Comparison of ENCODE assay signal across 7 mouse cellular contexts in genomic region chr4:129771314-129771671, GRCm38 (mm10). TPM values are rescaled to one million over a fixed set of nuclear protein-coding genes. Genes with fewer than 3 reads are reported as not detected.
DNase-seq lines count a peak whose midpoint lies in the region; ATAC-seq and TF ChIP-seq lines count a peak whose summit lies in the region.

No protein-coding gene starts in this region.

- H3K4me2 ChIP-seq in lung, embryonic 16.5 days (ENCODE audit: low read depth, low read length) = peak overlapping the region; percentile 36
- H3K4me2 ChIP-seq in forebrain, postnatal 0 days (ENCODE audit: low read depth) = peak overlapping the region; percentile 28
- H3K4me2 ChIP-seq in liver, embryonic 12.5 days = peak overlapping the region; percentile 40; the same call in 1 of the 2 replicates

- no peak; the same call in 1 of the 2 replicates for ATAC-seq in lung, embryonic 16.5 days (ENCODE audit: low read depth)
- no peak; the same call in 1 of the 2 replicates for ATAC-seq in forebrain, postnatal 0 days
- ATAC-seq in liver, embryonic 12.5 days = no peak

- H3K27ac ChIP-seq in lung, embryonic 16.5 days (ENCODE audit: low read length) = no peak overlapping the region; the same call in 1 of the 2 replicates
- no peak overlapping the region for H3K27ac ChIP-seq in forebrain, postnatal 0 days (ENCODE audit: low read depth, low read length)
- H3K27ac ChIP-seq in liver, embryonic 12.5 days = no peak overlapping the region

- no peaks in the 10 kb centered on the region for H3K36me3 ChIP-seq in lung, embryonic 16.5 days (ENCODE audit: control insufficient read depth, insufficient read depth, low read length)
- H3K36me3 ChIP-seq in forebrain, postnatal 0 days (ENCODE audit: insufficient read depth) = no peaks in the 10 kb centered on the region
- no peaks in the 10 kb centered on the region for H3K36me3 ChIP-seq in liver, embryonic 12.5 days
- no peaks in the 10 kb centered on the region for H3K36me3 ChIP-seq in splenic B cell, adult 2 months (ENCODE audit: control insufficient read depth, insufficient read depth, low read length, poor library complexity, severe bottlenecking)

- peaks cover 6% of the 10 kb centered on the region for H3K4me1 ChIP-seq in lung, embryonic 16.5 days (replicated peaks; ENCODE audit: control insufficient read depth, insufficient read depth, low read length)
- H3K4me1 ChIP-seq in forebrain, postnatal 0 days (ENCODE audit: insufficient read depth) = 0 out of 2 replicates have a peak, but pooled peaks cover 9% of the 10 kb centered on the region
- H3K4me1 ChIP-seq in liver, embryonic 12.5 days = peaks cover 12% of the 10 kb centered on the region

- H3K9ac ChIP-seq in lung, embryonic 16.5 days (ENCODE audit: low read length) = peak overlapping the region; percentile 28
- H3K9ac ChIP-seq in forebrain, postnatal 0 days = peak overlapping the region; percentile 22; the same call in 1 of the 2 replicates
- H3K9ac ChIP-seq in liver, embryonic 12.5 days = no peak overlapping the region

- no peak for DNase-seq in lung, postnatal 14 days
- no peak for DNase-seq in forebrain, postnatal 0 days
- DNase-seq in splenic B cell, adult 2 months (ENCODE audit: low read depth, low spot score) = peak; percentile 62
- DNase-seq in ovary, postnatal 14 days (ENCODE audit: low spot score) = no peak
- no peak for DNase-seq in thymus, postnatal 25 days

- H3K4me3 ChIP-seq in lung, embryonic 16.5 days (ENCODE audit: low read length) = peak overlapping the region; percentile 19; the same call in 1 of the 2 replicates
- no peak overlapping the region for H3K4me3 ChIP-seq in forebrain, postnatal 0 days (ENCODE audit: low read depth, low read length)
- H3K4me3 ChIP-seq in liver, embryonic 12.5 days = no peak overlapping the region

- H3K27me3 ChIP-seq in lung, embryonic 16.5 days (ENCODE audit: control insufficient read depth, insufficient read depth, low read depth, low read length) = peaks cover 9% of the 10 kb centered on the region; the same call in 1 of the 2 replicates
- H3K27me3 ChIP-seq in forebrain, postnatal 0 days (ENCODE audit: insufficient read depth, low read length) = no peaks in the 10 kb centered on the region
- peaks cover 24% of the 10 kb centered on the region for H3K27me3 ChIP-seq in liver, embryonic 12.5 days (replicated peaks)
- no peaks in the 10 kb centered on the region; the same call in 1 of the 2 replicates for H3K27me3 ChIP-seq in splenic B cell, adult 2 months (ENCODE audit: control insufficient read depth, insufficient read depth, low read length, poor library complexity, severe bottlenecking)

- WGBS in lung, embryonic 16.5 days = 20% methylated on average over 7 of the region's 7 CpGs
- WGBS in forebrain, postnatal 0 days = 20% methylated on average over 7 of the region's 7 CpGs
- WGBS in liver, embryonic 12.5 days (ENCODE audit: insufficient replicate concordance) = 30% methylated on average over 7 of the region's 7 CpGs

- H3K9me3 ChIP-seq in lung, embryonic 16.5 days (ENCODE audit: control insufficient read depth, low read length) = no peaks in the 10 kb centered on the region
- H3K9me3 ChIP-seq in forebrain, postnatal 0 days (ENCODE audit: low read length) = no peaks in the 10 kb centered on the region
- H3K9me3 ChIP-seq in liver, embryonic 12.5 days (replicated peaks) = no peaks in the 10 kb centered on the region

- no peak for TF ChIP-seq CTCF in forebrain, postnatal 0 days (IDR thresholded peaks at IDR 0.05; ENCODE audit: low read depth)

RNA-seq across cellular contexts. Expression of gene Khdrbs1, which starts 29.2 kb away (rescaled TPM):
- polyA plus RNA-seq in lung, embryonic 16.5 days (2015; fragmentation: Nextera tagmentation; extraction: Ambion mirVana) = 84.3 and 93.1 TPM in 2 replicates
- 108 and 128 TPM in 2 replicates for total RNA-seq in forebrain, postnatal 0 days (2014; rRNA removed)
- polyA plus RNA-seq in forebrain, postnatal 0 days (2015; fragmentation: Nextera tagmentation; extraction: Ambion mirVana) = 90.5 and 105 TPM in 2 replicates
- 59.4 and 60.2 TPM in 2 replicates for polyA plus RNA-seq in liver, embryonic 12.5 days (2016; fragmentation: Nextera tagmentation; extraction: Ambion mirVana)

RNA-seq across cellular contexts. Expression of gene Ptp4a2, which starts 39.7 kb away (rescaled TPM):
- 302 and 330 TPM in 2 replicates for polyA plus RNA-seq in lung, embryonic 16.5 days (2015; fragmentation: Nextera tagmentation; extraction: Ambion mirVana)
- 123 and 131 TPM in 2 replicates for total RNA-seq in forebrain, postnatal 0 days (2014; rRNA removed)
- 252 and 270 TPM in 2 replicates for polyA plus RNA-seq in forebrain, postnatal 0 days (2015; fragmentation: Nextera tagmentation; extraction: Ambion mirVana)
- polyA plus RNA-seq in liver, embryonic 12.5 days (2016; fragmentation: Nextera tagmentation; extraction: Ambion mirVana) = 229 and 244 TPM in 2 replicates
